Mouse (Mus musculus): Measurements from ENCODE around the gene Erg. TPM values are rescaled to one million over a fixed set of nuclear protein-coding genes. Genes with fewer than 3 reads are reported as not detected.

Gene Erg
- total RNA-seq, 2 experiments from 2014 or later, result 37.1 to 42.2 TPM

- intact Hi-C loops (cut with DNase I), result loop anchor here (5.0 kb wide), 1 partner anchor 47 kb away; no protein-coding TSS in a partner anchor
- DNase-seq, result no peak
Observed at GRCm38 (mm10) chr16:95449361-95449725, 137.1 kb downstream of the Erg start.

GRCm38 (mm10) chr16:95448643-95449360, 137.6 kb downstream of the Erg start:
- no peak for DNase-seq
- intact Hi-C loops (cut with DNase I), result loop anchor here (5.0 kb wide), 1 partner anchor 47 kb away; no protein-coding TSS in a partner anchor

DNA sequence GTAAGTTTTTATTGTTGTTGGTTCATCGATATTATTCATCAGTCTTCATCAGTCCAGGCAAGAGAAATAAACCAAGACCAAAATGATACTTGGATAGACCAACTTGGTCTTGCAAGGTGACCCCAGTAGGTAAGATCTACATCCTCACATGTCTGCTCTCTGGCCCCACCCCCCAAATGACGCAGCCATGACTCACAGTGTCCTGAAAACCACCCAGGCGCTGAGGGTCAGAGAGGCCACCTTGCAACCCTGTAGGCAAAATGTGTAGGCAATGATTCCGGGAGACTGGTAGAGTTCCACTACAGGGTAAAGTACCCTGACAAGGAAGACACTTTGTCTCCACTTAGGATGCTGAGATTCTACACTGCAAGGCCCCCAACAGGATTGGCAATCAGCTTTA, 138.5 kb downstream of the Erg start:
- intact Hi-C loops (cut with DNase I), result loop anchor here (5.0 kb wide), 1 partner anchor 46 kb away; no protein-coding TSS in a partner anchor
- no peak for DNase-seq

- intact Hi-C loops (cut with DNase I), result loop anchor here (5.0 kb wide), 1 partner anchor 44 kb away; no protein-coding TSS in a partner anchor
- DNase-seq, result no peak
Observed at GRCm38 (mm10) chr16:95446368-95446767, 140.0 kb downstream of the Erg start.

GRCm38 (mm10) chr16:95442023-95442422, 144.4 kb downstream of the Erg start:
- no peak for DNase-seq
- intact Hi-C loops (cut with DNase I), result no loop called here

- intact Hi-C loops (cut with DNase I), result no loop called here
- DNase-seq, result no peak
Observed at GRCm38 (mm10) chr16:95441179-95441578, 145.2 kb downstream of the Erg start.

DNA sequence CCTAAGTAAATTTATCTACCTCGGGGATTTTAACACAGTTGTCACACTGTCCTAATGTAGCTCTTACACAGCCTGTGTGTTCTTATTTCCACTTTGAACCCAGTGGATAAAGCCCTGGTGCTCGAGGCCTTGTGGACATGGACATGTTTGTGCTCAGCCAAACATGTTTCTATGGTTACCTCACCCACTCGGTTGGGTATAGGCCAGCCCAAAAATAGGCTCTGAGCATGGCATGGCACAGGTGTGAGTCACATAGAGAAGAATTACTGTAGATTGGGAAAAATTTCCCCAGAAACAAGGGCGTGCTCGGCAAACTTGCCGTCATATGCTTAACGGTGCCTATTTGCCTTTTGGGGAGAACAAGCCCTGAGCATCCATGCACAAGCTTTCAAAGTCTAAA, 146.1 kb downstream of the Erg start:
- DNase-seq, result no peak

DNA sequence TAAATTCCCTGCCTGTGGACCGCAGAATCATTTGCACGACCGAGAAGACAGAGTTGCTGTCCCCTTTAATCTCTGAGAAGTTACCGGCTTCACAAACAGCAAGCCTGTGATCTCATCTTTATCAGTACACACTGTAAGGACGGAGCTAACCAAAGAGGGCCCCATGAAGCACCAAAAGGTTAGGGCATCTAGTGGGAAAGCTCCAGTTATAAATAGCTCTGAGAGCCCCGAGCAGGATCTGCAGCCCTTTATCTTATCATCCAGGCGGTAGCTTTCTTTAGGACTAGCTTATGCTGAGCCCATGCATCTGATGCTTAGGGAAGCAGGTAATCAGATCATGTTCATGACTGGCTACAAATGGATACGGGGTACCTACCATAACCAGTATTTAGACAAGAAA, 146.6 kb downstream of the Erg start:
- intact Hi-C loops (cut with DNase I), result loop anchor here (5.0 kb wide), 1 partner anchor 87 kb away; no protein-coding TSS in a partner anchor
- no peak for DNase-seq

More for the DNA sequence above, 146.1 kb downstream of the Erg start:
- intact Hi-C loops (cut with DNase I), result no loop called here

- peak in 1 of 2 experiments; percentile 50 for DNase-seq
- intact Hi-C loops (cut with DNase I), result loop anchor here (5.0 kb wide), 1 partner anchor 87 kb away; no protein-coding TSS in a partner anchor
Observed at GRCm38 (mm10) chr16:95438848-95439540, 147.4 kb downstream of the Erg start.

DNA sequence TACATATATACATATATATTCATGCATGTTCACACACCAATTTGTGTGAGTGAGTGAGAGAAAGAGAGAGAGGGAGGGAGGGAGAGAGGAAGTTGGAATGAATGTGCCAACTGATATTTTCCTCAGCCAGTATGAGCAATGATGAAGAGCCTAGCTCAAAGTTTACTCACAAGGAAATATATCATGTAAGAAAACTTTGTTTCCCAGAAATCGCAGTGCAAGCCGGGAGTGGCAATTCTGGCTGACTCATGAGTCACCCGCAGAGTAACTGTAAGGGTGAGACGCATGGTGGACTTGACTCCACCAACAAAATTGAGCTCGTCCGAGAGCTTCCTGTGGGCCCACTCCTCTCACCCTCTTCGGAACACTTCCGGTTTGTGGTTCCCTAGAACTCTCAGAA, 149.8 kb downstream of the Erg start:
- intact Hi-C loops (cut with DNase I), result loop anchor here (5.0 kb wide), 1 partner anchor 84 kb away; no protein-coding TSS in a partner anchor
- DNase-seq, result no peak

DNA sequence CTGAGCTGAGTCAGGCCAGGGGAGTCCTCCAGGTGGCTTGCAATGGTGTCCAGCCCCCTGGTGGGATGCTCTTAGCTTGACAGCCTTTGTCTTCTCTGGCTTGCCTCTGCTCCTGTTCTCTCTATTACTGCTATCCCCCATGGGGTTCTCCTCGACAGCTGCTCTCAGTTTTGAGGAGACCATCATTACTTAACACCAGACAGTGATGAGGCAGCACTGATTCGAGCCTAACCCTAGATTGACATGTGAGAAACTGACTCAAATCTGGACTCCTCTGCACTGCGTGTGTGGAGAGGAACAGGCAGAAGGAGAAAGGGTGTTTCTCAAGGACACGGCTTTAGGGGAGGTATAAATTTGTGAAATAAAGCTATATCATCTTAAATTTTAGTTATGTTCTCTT, 150.3 kb downstream of the Erg start:
- no peak for DNase-seq
- intact Hi-C loops (cut with DNase I), result loop anchor here (5.0 kb wide), 1 partner anchor 84 kb away; no protein-coding TSS in a partner anchor

DNA sequence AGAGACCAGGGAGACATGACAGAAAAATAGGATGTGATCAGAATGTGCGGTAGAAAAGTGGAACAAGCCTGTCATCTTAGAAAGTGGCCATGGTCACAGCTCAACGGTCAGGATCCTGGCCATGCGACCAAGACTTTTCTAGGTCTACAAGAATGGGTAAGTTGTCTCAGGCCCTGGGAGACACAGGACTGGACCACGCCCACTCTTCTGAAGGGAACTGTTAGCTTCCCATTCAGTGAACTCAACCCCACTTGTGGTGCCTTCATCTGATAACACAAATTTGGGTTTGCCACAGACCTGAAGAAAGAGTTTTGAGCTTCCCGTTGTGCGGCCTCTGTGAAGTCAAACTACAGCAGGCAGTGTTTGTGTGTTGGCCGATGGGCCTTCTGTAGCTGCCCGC, 152.0 kb downstream of the Erg start:
- intact Hi-C loops (cut with DNase I), result no loop called here

GRCm38 (mm10) chr16:95432540-95432971, 153.8 kb downstream of the Erg start:
- DNase-seq, result peak; percentile 34 to 50
- intact Hi-C loops (cut with DNase I), result no loop called here

More for the DNA sequence above, 152.0 kb downstream of the Erg start:
- DNase-seq, result no peak

DNA sequence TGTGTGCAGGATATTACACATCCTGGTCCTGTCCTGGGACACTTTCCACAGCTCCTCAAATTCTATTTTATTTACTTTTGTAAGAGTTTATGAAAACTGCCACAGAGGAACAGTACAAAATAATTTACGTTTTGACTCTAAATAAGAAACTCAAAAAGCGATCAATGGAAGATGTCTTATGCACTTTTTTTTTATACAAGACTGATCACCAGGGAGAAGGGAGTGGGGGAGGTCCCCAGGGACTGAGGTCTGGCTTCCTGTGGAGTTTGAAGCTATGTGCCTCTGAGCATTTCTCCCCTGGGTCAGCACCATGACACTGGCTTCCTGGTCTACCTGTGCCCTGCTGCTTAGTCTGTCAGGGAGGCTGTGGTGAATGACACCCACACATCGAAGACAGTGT, 156.5 kb downstream of the Erg start:
- intact Hi-C loops (cut with DNase I), result no loop called here

DNA sequence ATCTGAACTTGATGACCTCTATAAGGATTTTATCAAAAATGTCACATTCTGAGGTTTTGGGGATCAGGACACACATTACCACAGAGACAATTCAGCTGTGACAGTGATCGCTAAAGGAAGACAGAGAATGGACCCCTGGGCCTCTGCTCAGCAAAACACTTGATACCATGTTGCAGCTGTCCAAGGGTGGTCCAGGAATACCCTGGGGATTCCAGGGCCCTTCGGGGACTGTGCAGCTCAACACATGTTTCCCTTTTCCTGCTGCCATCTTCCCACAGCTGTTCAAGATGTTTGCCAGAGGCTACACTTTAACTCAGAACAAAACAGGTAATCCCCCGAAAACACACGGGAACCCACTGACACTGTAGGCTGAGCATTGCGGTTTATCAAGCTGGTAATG, 158.2 kb downstream of the Erg start:
- intact Hi-C loops (cut with DNase I), result no loop called here
- no peak for DNase-seq

More for the DNA sequence above, 156.5 kb downstream of the Erg start:
- DNase-seq, result no peak

DNA sequence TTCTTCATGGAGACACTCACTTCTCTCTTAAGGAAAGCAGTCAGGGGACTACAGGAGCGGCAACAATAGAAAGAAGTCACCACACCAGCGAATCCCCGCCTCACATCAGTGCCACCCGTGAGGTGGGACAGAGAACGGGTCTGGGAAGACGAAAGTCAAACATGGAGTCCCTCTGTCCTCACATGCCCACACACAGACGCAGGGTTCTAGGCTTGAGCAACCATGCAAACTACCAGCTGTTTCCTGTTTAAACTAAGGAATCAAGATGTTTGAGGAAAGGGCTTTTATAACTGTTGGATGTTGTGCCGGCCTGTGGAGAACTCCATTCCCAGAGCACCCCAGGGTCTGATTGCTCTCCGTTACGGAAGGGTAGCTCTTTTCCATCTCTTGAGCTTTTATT, 158.9 kb downstream of the Erg start:
- intact Hi-C loops (cut with DNase I), result no loop called here
- no peak for DNase-seq

GRCm38 (mm10) chr16:95422658-95423073, 163.7 kb downstream of the Erg start:
- no peak for DNase-seq
- intact Hi-C loops (cut with DNase I), result loop anchor here (2.0 kb wide), 1 partner anchor 18 kb away; no protein-coding TSS in a partner anchor

DNA sequence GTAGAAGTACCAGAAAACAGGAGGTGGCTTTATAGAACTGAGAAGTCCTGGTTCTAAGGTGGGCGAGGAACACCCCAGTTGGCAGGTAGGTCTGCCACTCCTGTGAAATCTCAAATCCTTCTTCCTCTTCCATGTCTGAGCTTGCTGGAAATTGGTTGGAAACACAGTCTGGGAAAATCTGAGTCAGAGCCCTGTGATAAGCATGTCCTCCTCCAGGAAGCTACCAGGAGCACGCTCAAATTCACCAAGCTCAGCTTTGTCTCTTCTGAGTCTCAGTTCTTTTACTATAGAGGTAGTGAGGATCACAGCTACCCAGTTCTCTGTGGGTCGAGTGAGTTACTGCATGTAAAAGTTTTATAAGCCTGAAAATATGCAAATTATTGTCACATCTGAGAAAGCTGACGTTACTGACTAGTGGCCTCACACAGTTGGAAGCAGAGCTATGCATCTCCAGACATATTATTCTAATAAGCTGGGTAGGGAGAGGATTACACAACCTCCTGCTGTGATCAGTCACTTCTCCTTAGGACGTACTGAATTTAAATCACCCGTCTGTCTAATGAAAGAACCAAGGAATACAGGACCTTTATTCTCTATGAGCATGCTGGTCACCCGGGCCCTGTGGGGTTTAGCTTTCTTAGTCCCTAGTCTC, 165.0 kb downstream of the Erg start:
- no peak for DNase-seq
- intact Hi-C loops (cut with DNase I), result no loop called here

DNA sequence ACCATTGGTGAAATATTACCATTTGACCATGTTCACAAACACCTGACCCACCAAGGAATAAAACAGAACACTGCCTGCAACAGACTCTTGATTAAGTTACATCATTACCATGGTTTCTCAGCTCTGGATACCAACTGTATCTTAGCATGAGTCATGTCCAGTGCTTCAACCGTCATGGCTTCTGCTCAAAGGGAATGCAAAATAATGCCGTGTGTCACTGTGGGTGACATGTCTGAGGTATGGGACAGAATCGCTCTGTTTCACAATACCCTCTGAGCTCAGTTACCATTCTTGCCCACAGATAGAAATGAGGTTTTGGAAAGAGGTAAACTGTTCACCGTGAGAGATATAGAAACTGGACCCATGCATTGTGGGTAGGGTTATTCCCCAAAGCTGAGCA, 170.5 kb downstream of the Erg start:
- DNase-seq, result no peak
- intact Hi-C loops (cut with DNase I), result loop anchor here (5.0 kb wide), 1 partner anchor 64 kb away; no protein-coding TSS in a partner anchor

DNA sequence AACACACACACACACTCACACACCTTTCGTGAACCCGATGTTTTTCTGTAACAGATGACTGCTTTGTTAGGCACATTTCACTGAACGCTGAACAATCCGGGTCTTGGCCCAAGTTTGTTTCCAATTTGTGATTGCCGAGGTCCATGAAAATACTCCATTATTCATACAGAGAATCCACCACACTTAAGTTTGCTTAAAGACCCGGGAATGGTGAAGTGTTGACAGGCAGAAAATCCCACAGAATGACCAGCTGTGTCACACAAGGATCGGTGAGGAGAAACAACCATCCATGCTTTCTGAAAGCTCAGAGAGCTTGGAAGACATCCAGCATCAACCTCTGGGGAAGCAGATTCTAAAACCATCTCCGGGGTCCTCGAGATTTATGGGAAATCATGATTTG, 171.0 kb downstream of the Erg start:
- intact Hi-C loops (cut with DNase I), result loop anchor here (5.0 kb wide), 1 partner anchor 63 kb away; no protein-coding TSS in a partner anchor
- DNase-seq, result no peak
